Mouse (Mus musculus) ES-Bruce4 (cell line): ENCODE data around the gene Samd1. TPM values are rescaled to one million over a fixed set of nuclear protein-coding genes. Genes with fewer than 3 reads are reported as not detected.
"Not testable (repeated sequence)": the region's sequence is repeated elsewhere in the genome, so short reads cannot be mapped to it uniquely, and the experiment has no call there.

Experiments used
- H3K27ac ChIP-seq: 2 replicates; pipeline ENCODE4 v1.5.1; 2012; ENCODE audit warnings: low read length, inconsistent platforms; ENCODE audit not compliant: insufficient read depth
- H3K27me3 ChIP-seq: 2 replicates; pipeline ENCODE4 v1.6.1; 2012; ENCODE audit warnings: mild to moderate bottlenecking, low read length, inconsistent platforms; ENCODE audit not compliant: control insufficient read depth, poor library complexity, insufficient read depth, severe bottlenecking
- H3K36me3 ChIP-seq: 2 replicates; pipeline ENCODE4 v1.6.1; 2012; ENCODE audit warnings: inconsistent platforms, mild to moderate bottlenecking, low read length, moderate library complexity; ENCODE audit not compliant: control insufficient read depth, poor library complexity, insufficient read depth, severe bottlenecking
- H3K4me1 ChIP-seq: one replicate; pipeline ENCODE4 v1.8.1; 2011; ENCODE audit warnings: low read length; ENCODE audit not compliant: control insufficient read depth, insufficient read depth
- H3K4me3 ChIP-seq: 2 replicates; pipeline ENCODE4 v1.5.1; 2011; ENCODE audit warnings: low read depth, mild to moderate bottlenecking, low read length
- H3K9ac ChIP-seq: 2 replicates; pipeline ENCODE4 v1.6.1; 2012; ENCODE audit warnings: low read depth, mild to moderate bottlenecking, inconsistent platforms; ENCODE audit not compliant: poor library complexity, severe bottlenecking
- H3K9me3 ChIP-seq: replicated peaks from 2 replicates; pipeline ENCODE4 v1.6.1; 2012; ENCODE audit warnings: mild to moderate bottlenecking, low read length, inconsistent platforms; ENCODE audit not compliant: control insufficient read depth, poor library complexity, insufficient read depth, severe bottlenecking
- CTCF ChIP-seq: IDR thresholded peaks from one replicate; pipeline ENCODE4 v1.8.1; 2011; ENCODE audit warnings: low read depth, low read length
- EP300 ChIP-seq: IDR thresholded peaks from 2 replicates; pipeline ENCODE4 v1.6.1; 2011; ENCODE audit warnings: low read depth, low read length; ENCODE audit not compliant: insufficient read depth
- POLR2A ChIP-seq: IDR thresholded peaks from one replicate; pipeline ENCODE4 v1.8.1; 2011; ENCODE audit warnings: low read length; ENCODE audit not compliant: insufficient read depth
- polyA plus RNA-seq: library from polyadenylated mRNA; stranded (reverse); fragments of >200 nt; gene quantifications from 2 replicates; pipeline ENCODE4 v1.2.4, GENCODE M21; 2011; ENCODE audit warnings: low read depth; ENCODE audit not compliant: missing spikeins, insufficient read depth, insufficient read length

Samd1 gene
- polyA plus RNA-seq, 1 experiment = 79.7 TPM

- Histone ChIP-seq H3K27me3 (no peaks in the 10 kb centered on the region), H3K4me3 (peak overlapping the region; percentile 93), H3K36me3 (peaks cover 13% of the 10 kb centered on the region), H3K27ac (peak overlapping the region; percentile 62), H3K4me1 (peaks cover under 1% of the 10 kb centered on the region), H3K9me3 (no peaks in the 10 kb centered on the region), H3K9ac (peak overlapping the region; percentile 88)
- peak; percentile 19 for TF ChIP-seq POLR2A
- TF ChIP-seq EP300 = no peak
- no peak for TF ChIP-seq CTCF
Measured at GRCm38 (mm10) chr8:84004533-84005201, 7.2 kb downstream of the Samd1 start.

GRCm38 (mm10) chr8:84005502-84005901, 8.0 kb downstream of the Samd1 start:
- H3K4me3 ChIP-seq, H3K9me3 ChIP-seq, H3K27me3 ChIP-seq, H3K9ac ChIP-seq, H3K27ac ChIP-seq, H3K4me1 ChIP-seq, H3K36me3 ChIP-seq: not testable (repeated sequence)

GRCm38 (mm10) chr8:84008362-84008761, 10.9 kb downstream of the Samd1 start:
- peak overlapping the region; percentile 18; the same call in 1 of the 2 replicates for H3K27ac ChIP-seq

GRCm38 (mm10) chr8:84009876-84010275, 12.4 kb downstream of the Samd1 start:
- H3K4me3 ChIP-seq = no peak overlapping the region
- no peaks in the 10 kb centered on the region for H3K4me1 ChIP-seq
- TF ChIP-seq POLR2A (no peak), CTCF (peak; percentile 97)

More at GRCm38 (mm10) chr8:84008362-84008761, 10.9 kb downstream of the Samd1 start:
- Histone ChIP-seq H3K27me3 (0 out of 2 replicates have a peak, but pooled peaks cover 5% of the 10 kb centered on the region), H3K36me3 (no peaks in the 10 kb centered on the region), H3K4me1 (no peaks in the 10 kb centered on the region), H3K9ac (no peak overlapping the region), H3K4me3 (no peak overlapping the region), H3K9me3 (no peaks in the 10 kb centered on the region)
- no peak for TF ChIP-seq POLR2A
- TF ChIP-seq CTCF = peak; percentile 81
- peak; percentile 93 for TF ChIP-seq EP300

GRCm38 (mm10) chr8:84010625-84011611, 13.4 kb downstream of the Samd1 start:
- Histone ChIP-seq H3K4me3 (peak overlapping the region; percentile 65), H3K9ac (peak overlapping the region; percentile 94), H3K27me3 (0 out of 2 replicates have a peak, but pooled peaks cover 5% of the 10 kb centered on the region), H3K9me3 (no peaks in the 10 kb centered on the region; the same call in 1 of the 2 replicates), H3K36me3 (no peaks in the 10 kb centered on the region), H3K27ac (no peak overlapping the region), H3K4me1 (no peaks in the 10 kb centered on the region)
- TF ChIP-seq EP300 (no peak), CTCF (peak; percentile 35), POLR2A (no peak)

More at GRCm38 (mm10) chr8:84009876-84010275, 12.4 kb downstream of the Samd1 start:
- Histone ChIP-seq H3K27me3 (0 out of 2 replicates have a peak, but pooled peaks cover 5% of the 10 kb centered on the region), H3K36me3 (no peaks in the 10 kb centered on the region), H3K9ac (peak overlapping the region; percentile 94; the same call in 1 of the 2 replicates), H3K9me3 (no peaks in the 10 kb centered on the region), H3K27ac (no peak overlapping the region)
